Mouse (Mus musculus) T-helper 1 cell (primary cell): ENCODE measurements around the gene Gm8334.

Experiments
- in situ Hi-C: fragments of 300-600 bp; cut with MboI, MseI; formaldehyde crosslinking; loops from one replicate; pipeline ENCODE4 v1.15.1; 2025; ENCODE audit warnings: high pct_unique_total_duplicates

The Gm8334 gene

DNA sequence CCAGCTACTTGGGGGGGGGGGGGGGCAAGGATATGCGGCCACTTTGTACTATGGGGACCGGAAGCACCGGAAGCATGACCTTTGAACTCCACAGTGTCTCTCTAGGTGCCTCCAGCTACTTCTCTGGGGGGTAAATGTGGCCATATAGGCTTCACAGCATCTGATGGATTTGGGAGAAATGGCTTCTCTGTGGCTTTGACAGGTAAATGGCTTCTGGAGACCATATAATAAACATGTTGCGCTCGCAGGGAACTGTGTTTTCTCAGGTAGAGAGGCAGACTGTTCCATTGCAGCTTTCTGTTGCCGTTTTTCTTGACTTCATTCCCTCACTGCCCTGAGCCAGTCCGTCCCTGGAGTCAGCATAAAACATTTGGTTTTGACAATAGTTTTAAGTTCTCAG lies at the start of gene Gm8334:
Gene Gm8334, minus strand, starts transcription at position 101 of the 400 bp plus-strand sequence.
- in situ Hi-C loops, result loop anchor here (25.0 kb wide), 1 partner anchor 772 kb away; no protein-coding TSS in a partner anchor

DNA sequence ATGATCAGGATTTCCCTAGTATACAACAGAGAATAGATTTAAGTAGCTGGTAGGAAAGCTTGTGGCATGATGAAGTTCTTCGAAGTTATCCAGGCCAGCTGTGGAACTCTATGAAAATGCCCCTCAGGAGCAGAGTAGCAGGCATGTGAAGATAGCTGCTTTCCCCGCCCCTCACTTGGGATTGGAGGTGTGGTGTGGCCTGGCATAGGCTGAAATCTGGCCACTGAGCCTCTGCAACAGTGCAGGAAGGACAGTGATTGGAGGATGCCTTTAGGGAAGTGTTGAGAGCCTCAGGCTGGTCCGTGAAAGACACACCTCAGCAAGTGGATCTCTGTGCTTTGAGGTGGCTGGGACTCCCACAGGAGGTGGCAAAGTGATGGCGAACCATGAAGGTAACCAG lies 48.3 kb upstream of the Gm8334 start, which contains the start of gene Gm15127:
Gene Gm15127, plus strand, starts transcription at position 301 of the 400 bp plus-strand sequence.
- in situ Hi-C loops, result loop anchor here (25.0 kb wide), 2 partner anchors 501 to 774 kb away; partner anchors contain the start of gene Gm15085
